Mouse (Mus musculus) naive thymus-derived CD4-positive, alpha-beta T cell, adult 5 months (primary cell): ENCODE data around the gene Steap1. TPM values are rescaled to one million over a fixed set of nuclear protein-coding genes. Genes with fewer than 3 reads are reported as not detected.

ENCODE experiments used
- polyA plus RNA-seq: library from polyadenylated mRNA; unstranded; fragments of 100-300 nt; shearing (Covaris generic); gene quantifications from one replicate; pipeline ENCODE4 v1.2.1, GENCODE M21; 2017

The Steap1 gene
- not detected for polyA plus RNA-seq

DNA sequence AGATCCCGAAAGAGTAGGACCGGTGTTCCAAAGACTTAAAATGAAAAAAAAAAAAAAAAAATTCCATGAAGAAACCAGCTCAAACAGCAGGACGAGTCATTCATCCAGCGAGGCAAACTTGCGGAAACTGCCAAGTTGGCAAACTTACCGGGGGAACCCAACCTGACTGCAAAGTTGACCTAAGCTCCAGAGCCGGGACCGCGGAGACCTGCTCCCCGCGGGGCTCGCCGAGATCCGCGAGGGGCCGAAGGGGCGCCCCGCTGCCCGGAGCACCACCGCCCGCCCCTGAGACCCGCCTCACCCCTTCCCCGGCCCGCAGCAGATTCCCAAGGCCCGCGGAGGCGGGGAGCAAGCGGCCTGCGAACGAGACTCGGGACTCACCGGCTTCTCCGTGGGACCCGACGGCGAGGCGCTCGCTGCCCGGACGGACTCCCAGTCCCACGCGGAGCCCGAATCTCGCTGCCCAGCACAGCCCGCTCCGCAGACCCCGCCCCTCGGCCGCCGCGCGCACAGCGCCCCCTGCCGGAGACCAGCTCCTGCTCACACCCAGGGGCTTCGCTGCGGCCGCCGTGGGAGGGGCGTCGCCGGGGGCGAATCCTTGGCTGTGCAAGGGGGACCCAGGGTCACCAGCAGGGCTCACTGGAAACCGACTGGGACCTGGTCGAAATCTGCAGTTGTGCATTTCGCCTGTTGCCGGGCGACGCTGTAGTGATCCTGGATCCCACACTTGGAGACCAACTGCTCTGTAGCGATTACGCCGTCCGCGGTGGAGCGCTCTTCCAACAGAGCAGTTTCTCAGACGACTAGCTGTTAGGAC, at the start of gene Steap1:
Gene Steap1, minus strand, starts transcription at position 461 of the 817 bp plus-strand sequence.

DNA sequence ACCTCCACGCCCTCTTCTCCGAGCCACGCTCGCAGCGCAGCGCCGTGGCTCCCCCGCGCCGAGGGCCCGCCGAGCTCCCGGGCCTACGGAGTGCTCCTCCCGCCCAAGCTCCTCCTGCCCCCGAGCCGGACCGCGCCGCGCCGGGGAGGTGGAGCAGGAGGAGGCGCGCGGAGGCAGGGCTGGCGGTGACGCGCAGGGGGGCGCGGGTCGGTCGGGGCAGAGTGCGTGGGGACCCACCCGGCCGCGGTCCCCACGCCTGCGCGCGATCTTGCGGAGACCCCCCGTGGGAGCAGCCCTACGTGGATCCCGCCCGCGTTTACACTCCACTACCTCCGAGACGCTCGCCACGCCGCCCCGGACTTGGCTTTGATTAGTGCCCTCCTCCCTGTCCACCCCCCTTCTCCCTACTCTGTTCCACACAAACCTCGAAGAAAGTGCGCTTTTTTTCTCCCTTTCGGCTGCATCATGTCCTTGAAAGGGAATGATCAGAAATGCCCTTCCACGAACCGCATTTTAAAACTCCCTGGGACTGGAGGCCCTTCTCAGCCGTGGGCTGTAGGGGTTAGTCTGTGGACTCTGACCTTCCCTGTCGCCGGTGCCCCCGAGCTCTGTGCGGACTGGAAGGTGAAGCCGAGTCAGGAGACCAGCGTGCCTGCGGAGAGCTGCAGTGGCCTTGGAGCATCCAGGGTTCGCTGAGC, 55.0 kb downstream of the Steap1 start, which contains the start of gene Steap2:
Gene Steap2, minus strand, starts transcription at position 623 of the 698 bp plus-strand sequence.

Other genes starting within 250 kb of the Steap1 start
- 0.71 TPM for gene Cldn12, start 234.4 kb downstream of the Steap1 start, polyA plus RNA-seq
- gene Gtpbp10, start 189.8 kb downstream of the Steap1 start, polyA plus RNA-seq, result 6.9 TPM
- gene Gm8773, start 175.5 kb downstream of the Steap1 start, polyA plus RNA-seq, result not detected
- gene Cfap69, start 85.1 kb downstream of the Steap1 start, polyA plus RNA-seq, result not detected
- 0.06 TPM for gene Steap2, start 54.7 kb downstream of the Steap1 start, polyA plus RNA-seq